Mouse (Mus musculus) liver, embryonic 14.5 days (tissue): Measurements from ENCODE around the gene H2-M9. TPM values are rescaled to one million over a fixed set of nuclear protein-coding genes. Genes with fewer than 3 reads are reported as not detected.

Source experiments
- ATAC-seq: fragments of 200-750 bp; cut with Nextera tagmentation; 2 replicates; pipeline ENCODE4 v1.8.0; 2017; ENCODE audit warnings: moderate number of reproducible peaks, mild to moderate bottlenecking, moderate library complexity; ENCODE audit not compliant: insufficient read depth
- DNase-seq, 3 experiments: peaks; one replicate each; pipeline ENCODE4 v3.0.0-alpha.2; 2012 to 2013; ENCODE audit warnings: low read depth in 3 of 3, low spot score in 3 of 3
- H3K27ac ChIP-seq: fragments of 300-500 bp; sonication (generic); 2 replicates; pipeline ENCODE4 v1.5.1; 2014; ENCODE audit warnings: moderate library complexity, mild to moderate bottlenecking, control low read depth, inconsistent platforms
- H3K27me3 ChIP-seq: fragments of 300-500 bp; sonication (generic); 2 replicates; pipeline ENCODE4 v1.6.1; 2014; ENCODE audit warnings: mild to moderate bottlenecking, low read length, moderate library complexity; ENCODE audit not compliant: control insufficient read depth, insufficient read depth
- H3K36me3 ChIP-seq: fragments of 300-500 bp; sonication (generic); replicated peaks from 2 replicates; pipeline ENCODE4 v1.6.1; 2014; ENCODE audit warnings: low read depth; ENCODE audit not compliant: control insufficient read depth, insufficient read depth
- H3K4me1 ChIP-seq, 2 experiments: fragments of 200-500 bp in 1 of 2; fragments of 300-500 bp in 1 of 2; sonication (generic) in 1 of 2; replicated peaks; 2 replicates each; pipeline ENCODE4 v1.6.1; 2012 to 2014; ENCODE audit warnings: antibody characterized with exemption in 1 of 2, inconsistent platforms in 1 of 2, low read length in 1 of 2; ENCODE audit not compliant: control insufficient read depth in 2 of 2, insufficient read depth in 2 of 2
- H3K4me2 ChIP-seq: fragments of 300-500 bp; sonication (generic); 2 replicates; pipeline ENCODE4 v1.6.1; 2014; ENCODE audit warnings: low read depth, mild to moderate bottlenecking, control low read depth, moderate library complexity
- H3K4me3 ChIP-seq, 2 experiments: fragments of 200-500 bp in 1 of 2; fragments of 300-500 bp in 1 of 2; sonication (generic) in 1 of 2; 2 replicates each; pipeline ENCODE4 v1.5.1; 2012 to 2014; ENCODE audit warnings: low read depth in 2 of 2, low read length in 2 of 2, mild to moderate bottlenecking in 2 of 2, control low read depth in 1 of 2, inconsistent platforms in 1 of 2, moderate library complexity in 1 of 2; ENCODE audit not compliant: insufficient read depth in 1 of 2
- H3K9ac ChIP-seq: fragments of 300-500 bp; sonication (generic); replicated peaks from 2 replicates; pipeline ENCODE4 v1.6.1; 2014; ENCODE audit warnings: mild to moderate bottlenecking, control low read depth, moderate library complexity
- H3K9me3 ChIP-seq: fragments of 300-500 bp; sonication (generic); 2 replicates; pipeline ENCODE4 v1.6.1; 2016; ENCODE audit warnings: low read length, mixed read lengths; ENCODE audit not compliant: control insufficient read depth
- CTCF ChIP-seq: IDR thresholded peaks from 2 replicates; pipeline ENCODE4 v1.5.1; 2016; ENCODE audit warnings: antibody characterized with exemption, low read depth, control low read depth
- EP300 ChIP-seq: IDR thresholded peaks from 2 replicates; pipeline ENCODE4 v1.6.1; 2016; ENCODE audit warnings: antibody characterized with exemption, low read depth
- WGBS: fragments of 180-500 bp; shearing (Covaris S2); extraction: QIAGEN DNeasy Blood & Tissue Kit; methylation state at CpG from one replicate; pipeline ENCODE4 v1.1.7; 2014; ENCODE audit not compliant: insufficient replicate concordance; 5-methylcytosine and 5-hydroxymethylcytosine counted together
- polyA plus RNA-seq, 2 experiments: library from polyadenylated mRNA; depleted of rRNA in 1 of 2; stranded (reverse) in 1 of 2; unstranded in 1 of 2; fragments of >200 nt; fragmentation: Nextera tagmentation in 1 of 2; extraction: Ambion mirVana in 1 of 2; gene quantifications; 2 replicates each; pipeline versions ENCODE4 v1.2.1 to v1.2.3; 2012 to 2014

H2-M9 gene
- polyA plus RNA-seq (2012; rRNA removed) (not detected in 2 replicates), polyA plus RNA-seq (2014; fragmentation: Nextera tagmentation; extraction: Ambion mirVana) (not detected in 2 replicates)

GRCm38 (mm10) chr17:36642566-36642965 lies at the start of gene H2-M9:
H2-M9 (minus strand) TSS chr17:36642666.
- Histone ChIP-seq H3K36me3 (no peaks in the 10 kb centered on the region), H3K9me3 (no peaks in the 10 kb centered on the region), H3K4me2 (no peak within 1 kb of the TSS), H3K4me3 (no peak within 1 kb of the TSS), H3K4me1 (no peaks in the 10 kb centered on the region), H3K27ac (no peak within 1 kb of the TSS), H3K9ac (no peak within 1 kb of the TSS), H3K27me3 (no peaks in the 10 kb centered on the region)
- ATAC-seq: no peak
- 70% methylated on average over 3 of the region's 3 CpGs for WGBS
- no peak for DNase-seq
- TF ChIP-seq EP300 (no peak), CTCF (no peak)

- no peak within 1 kb of the TSS for H3K27ac ChIP-seq
Observed at GRCm38 (mm10) chr17:36672119-36672518, 29.7 kb upstream of the H2-M9 start, which contains the start of gene H2-M1. H2-M1 (minus strand) TSS chr17:36672219.

More at GRCm38 (mm10) chr17:36672119-36672518, 29.7 kb upstream of the H2-M9 start, which contains the start of gene H2-M1:
- TF ChIP-seq CTCF (no peak), EP300 (no peak)
- Histone ChIP-seq H3K27me3 (no peaks in the 10 kb centered on the region), H3K9ac (no peak within 1 kb of the TSS), H3K4me2 (no peak within 1 kb of the TSS), H3K4me3 (no peak within 1 kb of the TSS), H3K4me1 (no peaks in the 10 kb centered on the region), H3K9me3 (no peaks in the 10 kb centered on the region), H3K36me3 (no peaks in the 10 kb centered on the region)
- DNase-seq (no peak), ATAC-seq (no peak)
- WGBS: 41% methylated on average over 3 of the region's 3 CpGs

Other genes starting within 250 kb of the H2-M9 start
- gene H2-M10.4, start 180.3 kb downstream of the H2-M9 start, polyA plus RNA-seq (2012; rRNA removed): not detected in 2 replicates
- not detected in 2 replicates for gene H2-M10.4, start 180.3 kb downstream of the H2-M9 start, polyA plus RNA-seq (2014; fragmentation: Nextera tagmentation; extraction: Ambion mirVana)
- gene H2-M11, start 95.6 kb downstream of the H2-M9 start, polyA plus RNA-seq (2012; rRNA removed): not detected in 2 replicates
- gene H2-M11, start 95.6 kb downstream of the H2-M9 start, polyA plus RNA-seq (2014; fragmentation: Nextera tagmentation; extraction: Ambion mirVana): not detected in 2 replicates
- not detected in 2 replicates for gene H2-M1, start 29.6 kb upstream of the H2-M9 start, polyA plus RNA-seq (2012; rRNA removed)
- gene H2-M1, start 29.6 kb upstream of the H2-M9 start, polyA plus RNA-seq (2014; fragmentation: Nextera tagmentation; extraction: Ambion mirVana): not detected in 2 replicates
- not detected in 2 replicates for gene H2-M10.5, start 130.2 kb upstream of the H2-M9 start, polyA plus RNA-seq (2012; rRNA removed)
- not detected in 2 replicates for gene H2-M10.5, start 130.2 kb upstream of the H2-M9 start, polyA plus RNA-seq (2014; fragmentation: Nextera tagmentation; extraction: Ambion mirVana)
- gene H2-M10.6, start 169.5 kb upstream of the H2-M9 start, polyA plus RNA-seq (2012; rRNA removed): not detected in 2 replicates
- gene H2-M10.6, start 169.5 kb upstream of the H2-M9 start, polyA plus RNA-seq (2014; fragmentation: Nextera tagmentation; extraction: Ambion mirVana): not detected in 2 replicates
- gene Trim26, start 194.5 kb upstream of the H2-M9 start, polyA plus RNA-seq (2012; rRNA removed): 6.6 and 8.6 TPM in 2 replicates
- gene Trim26, start 194.5 kb upstream of the H2-M9 start, polyA plus RNA-seq (2014; fragmentation: Nextera tagmentation; extraction: Ambion mirVana): 6.7 and 7.9 TPM in 2 replicates
- 0.15 and 0.26 TPM in 2 replicates for gene Trim15, start 224.5 kb upstream of the H2-M9 start, polyA plus RNA-seq (2012; rRNA removed)
- gene Trim15, start 224.5 kb upstream of the H2-M9 start, polyA plus RNA-seq (2014; fragmentation: Nextera tagmentation; extraction: Ambion mirVana): 0.20 and 0.32 TPM in 2 replicates
- gene Trim10, start 226.9 kb upstream of the H2-M9 start, polyA plus RNA-seq (2012; rRNA removed): 82.4 and 114 TPM in 2 replicates
- 251 and 278 TPM in 2 replicates for gene Trim10, start 226.9 kb upstream of the H2-M9 start, polyA plus RNA-seq (2014; fragmentation: Nextera tagmentation; extraction: Ambion mirVana)
- not detected in 2 replicates for gene Trim40, start 247.5 kb upstream of the H2-M9 start, polyA plus RNA-seq (2012; rRNA removed)
- not detected in 2 replicates for gene Trim40, start 247.5 kb upstream of the H2-M9 start, polyA plus RNA-seq (2014; fragmentation: Nextera tagmentation; extraction: Ambion mirVana)